Mouse (Mus musculus) heart, adult 2 months (tissue): ENCODE data around the gene Gsg1l. TPM values are rescaled to one million over a fixed set of nuclear protein-coding genes. Genes with fewer than 3 reads are reported as not detected.

ENCODE experiments used
- DNase-seq, 2 experiments: peaks; one replicate each; pipeline ENCODE4 v3.0.0; 2021
- H3K27ac ChIP-seq: fragments of 200-600 bp; 2 replicates; pipeline ENCODE4 v1.8.1; 2022
- H3K27me3 ChIP-seq: fragments of 200-500 bp; 2 replicates; pipeline ENCODE4 v1.6.1; 2012; ENCODE audit warnings: mild to moderate bottlenecking, low read length, inconsistent platforms, mixed read lengths; ENCODE audit not compliant: control insufficient read depth, insufficient read depth
- H3K36me3 ChIP-seq: fragments of 200-500 bp; 2 replicates; pipeline ENCODE4 v1.6.1; 2012; ENCODE audit warnings: low read length, inconsistent platforms; ENCODE audit not compliant: control insufficient read depth, insufficient read depth
- H3K4me1 ChIP-seq: fragments of 200-500 bp; 2 replicates; pipeline ENCODE4 v1.6.1; 2011; ENCODE audit warnings: low read length; ENCODE audit not compliant: control insufficient read depth, insufficient read depth
- H3K4me3 ChIP-seq: fragments of 200-600 bp; 2 replicates; pipeline ENCODE4 v1.8.1; 2022
- H3K79me2 ChIP-seq: fragments of 200-500 bp; replicated peaks from 2 replicates; pipeline ENCODE4 v1.6.1; 2012; ENCODE audit warnings: mild to moderate bottlenecking, inconsistent platforms, low read length, moderate library complexity, mixed read lengths; ENCODE audit not compliant: control insufficient read depth, insufficient read depth
- H3K9ac ChIP-seq: fragments of 200-500 bp; 2 replicates; pipeline ENCODE4 v1.6.1; 2012; ENCODE audit warnings: low read depth, mild to moderate bottlenecking, control low read depth, inconsistent platforms, low read length, mixed read lengths
- CTCF ChIP-seq: fragments of 200-600 bp; IDR thresholded peaks from 2 replicates; pipeline ENCODE4 v1.8.1; 2022; ENCODE audit warnings: antibody characterized with exemption, mild to moderate bottlenecking, moderate library complexity
- EP300 ChIP-seq: fragments of 200-500 bp; IDR thresholded peaks from 2 replicates; pipeline ENCODE4 v1.6.1; 2011; ENCODE audit warnings: low read depth, low read length, control low read depth; ENCODE audit not compliant: insufficient read depth
- POLR2A ChIP-seq: fragments of 200-500 bp; IDR thresholded peaks from 2 replicates; pipeline ENCODE4 v1.6.1; 2011; ENCODE audit warnings: mild to moderate bottlenecking, low read depth, low read length, control low read depth; ENCODE audit not compliant: insufficient read depth
- WGBS: fragments of 180-500 bp; shearing (Covaris S2); methylation state at CpG from one replicate; pipeline ENCODE4 v1.1.7; 2018; 5-methylcytosine and 5-hydroxymethylcytosine counted together
- intact Hi-C: fragments of 180-260 bp; cut with DNase I; formaldehyde crosslinking; loops from one replicate; pipeline ENCODE4 v1.15.1; 2025
- polyA plus RNA-seq: library from polyadenylated mRNA; depleted of rRNA; stranded (reverse); fragments of >200 nt; gene quantifications from 2 replicates; pipeline ENCODE4 v1.2.3, GENCODE M21; 2012
- total RNA-seq, 2 experiments: library from RNA; stranded (reverse); gene quantifications; 2 replicates each; pipeline ENCODE4 v1.2.3; 2021

Gene Gsg1l
- total and polyA plus RNA-seq, 3 experiments, result 10.5 to 12.6 (median 11.3) TPM

- TF ChIP-seq POLR2A (no peak), CTCF (no peak), EP300 (no peak)
- Histone ChIP-seq H3K27ac (no peak overlapping the region), H3K4me3 (no peak overlapping the region), H3K79me2 (no peaks in the 10 kb centered on the region), H3K4me1 (no peaks in the 10 kb centered on the region), H3K9ac (no peak overlapping the region), H3K27me3 (no peaks in the 10 kb centered on the region), H3K36me3 (no peaks in the 10 kb centered on the region)
- no peak for DNase-seq
- intact Hi-C loops, result no loop called here
- 69% methylated on average over 8 of the region's 8 CpGs for WGBS
Observed at GRCm38 (mm10) chr7:125945915-125946314, 136.3 kb downstream of the Gsg1l start.

- 64% methylated on average over 5 of the region's 5 CpGs for WGBS
- Histone ChIP-seq H3K27ac (no peak overlapping the region), H3K79me2 (no peaks in the 10 kb centered on the region), H3K9ac (no peak overlapping the region), H3K4me3 (no peak overlapping the region), H3K36me3 (no peaks in the 10 kb centered on the region), H3K27me3 (no peaks in the 10 kb centered on the region), H3K4me1 (no peaks in the 10 kb centered on the region)
- DNase-seq, result no peak
- no peak for TF ChIP-seq EP300
- no peak for TF ChIP-seq CTCF
- no peak for TF ChIP-seq POLR2A
- intact Hi-C loops, result no loop called here
Observed at GRCm38 (mm10) chr7:125944631-125945030, 137.6 kb downstream of the Gsg1l start.

- Histone ChIP-seq H3K9ac (no peak overlapping the region), H3K27ac (no peak overlapping the region), H3K27me3 (no peaks in the 10 kb centered on the region), H3K36me3 (no peaks in the 10 kb centered on the region), H3K79me2 (no peaks in the 10 kb centered on the region), H3K4me1 (no peaks in the 10 kb centered on the region), H3K4me3 (no peak overlapping the region)
- intact Hi-C loops, result no loop called here
- WGBS, result 91% methylated on average over 4 of the region's 4 CpGs
- TF ChIP-seq CTCF, result no peak
- no peak for TF ChIP-seq EP300
- no peak for TF ChIP-seq POLR2A
- DNase-seq, result no peak
Observed at GRCm38 (mm10) chr7:125943511-125943910, 138.7 kb downstream of the Gsg1l start.

GRCm38 (mm10) chr7:125942365-125943090 lies 139.7 kb downstream of the Gsg1l start:
- intact Hi-C loops, result no loop called here
- no peaks in the 10 kb centered on the region for H3K79me2 ChIP-seq
- H3K9ac ChIP-seq, result no peak overlapping the region
- DNase-seq, result no peak
- TF ChIP-seq CTCF, result no peak
- TF ChIP-seq POLR2A, result no peak
- 75% methylated on average over 6 of the region's 6 CpGs for WGBS
- no peak overlapping the region for H3K27ac ChIP-seq
- no peaks in the 10 kb centered on the region for H3K36me3 ChIP-seq
- no peak overlapping the region for H3K4me3 ChIP-seq
- no peaks in the 10 kb centered on the region for H3K4me1 ChIP-seq
- no peaks in the 10 kb centered on the region for H3K27me3 ChIP-seq

- 61% methylated on average over 2 of the region's 2 CpGs for WGBS
- Histone ChIP-seq H3K4me3 (no peak overlapping the region), H3K27me3 (no peaks in the 10 kb centered on the region), H3K79me2 (no peaks in the 10 kb centered on the region), H3K36me3 (no peaks in the 10 kb centered on the region), H3K4me1 (peaks cover 3% of the 10 kb centered on the region; the same call in 1 of the 2 replicates), H3K27ac (no peak overlapping the region), H3K9ac (no peak overlapping the region)
- intact Hi-C loops, result loop anchor here (10.0 kb wide), 1 partner anchor 150 kb away; the partner anchor contains the start of gene Gsg1l
- no peak for DNase-seq
- TF ChIP-seq POLR2A, result no peak
- TF ChIP-seq EP300, result no peak
Observed at GRCm38 (mm10) chr7:125934319-125934718, 147.9 kb downstream of the Gsg1l start.
